Mouse (Mus musculus) gastrocnemius, postnatal 14 days (tissue): ENCODE results near the gene Tusc2. TPM values are rescaled to one million over a fixed set of nuclear protein-coding genes. Genes with fewer than 3 reads are reported as not detected.

ENCODE experiments used
- DNase-seq: peaks from one replicate; pipeline ENCODE4 v3.0.0; 2021; ENCODE audit warnings: mixed read lengths
- intact Hi-C: fragments of 180-260 bp; cut with DNase I; formaldehyde crosslinking; loops from one replicate; pipeline ENCODE4 v1.15.1; 2025; ENCODE audit warnings: low total_unique reads
- total RNA-seq, 2 experiments: library from RNA; stranded (reverse); gene quantifications; 2 replicates each; pipeline ENCODE4 v1.2.3; 2021

Tusc2 gene
- total RNA-seq, 2 experiments from 2014 or later, result 21.8 to 23.1 TPM

DNA sequence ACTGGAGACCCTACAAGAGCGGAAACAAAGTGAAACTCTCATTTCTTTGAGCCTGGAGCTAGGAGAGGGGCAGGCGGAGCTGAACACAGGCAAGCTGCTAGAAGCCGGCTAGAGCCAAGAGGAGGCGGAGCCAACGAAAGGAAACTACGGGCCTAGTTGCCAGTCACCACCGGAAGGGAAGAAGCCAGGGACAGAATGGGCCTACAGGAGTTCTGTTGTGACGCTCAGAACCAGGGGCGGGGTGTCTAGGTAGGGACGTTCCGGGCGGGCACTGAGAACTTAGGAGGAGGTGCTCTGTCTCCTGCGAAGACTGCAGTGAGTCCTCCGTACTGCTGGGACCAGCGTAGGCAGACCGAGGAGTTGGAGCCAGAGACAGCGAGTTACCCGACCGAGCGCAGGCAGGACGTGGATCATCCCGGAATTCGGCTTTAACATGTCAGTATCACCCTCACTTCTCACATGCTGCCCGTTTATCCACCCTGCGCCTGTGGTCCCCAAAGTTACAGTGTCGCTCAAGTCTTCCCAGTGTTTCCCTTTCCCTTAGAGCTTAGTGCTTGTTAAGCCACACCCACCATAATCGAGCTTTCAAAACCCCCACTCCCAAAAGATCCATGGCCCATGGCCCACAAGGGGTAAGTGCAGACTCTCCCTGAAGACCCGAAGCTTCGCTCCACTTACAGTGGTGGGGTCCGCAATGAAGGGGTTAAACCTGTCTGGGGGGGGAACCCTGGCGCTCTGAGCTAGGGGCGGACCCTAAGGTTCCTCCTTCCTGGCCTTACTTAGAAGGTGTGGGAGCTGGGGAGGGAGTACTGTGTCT is 17.7 kb downstream of the Tusc2 start, which contains the start of gene Hyal3:
Gene Hyal3, plus strand, starts transcription at position 318 of the 817 bp plus-strand sequence.
- intact Hi-C loops, result no loop called here
- peak; percentile 91 for DNase-seq

- intact Hi-C loops, result no loop called here
- no peak for DNase-seq
Observed at GRCm38 (mm10) chr9:107581584-107581983, 18.5 kb downstream of the Tusc2 start.

GRCm38 (mm10) chr9:107582509-107583062 is 19.5 kb downstream of the Tusc2 start:
- DNase-seq, result no peak
- intact Hi-C loops, result no loop called here

DNA sequence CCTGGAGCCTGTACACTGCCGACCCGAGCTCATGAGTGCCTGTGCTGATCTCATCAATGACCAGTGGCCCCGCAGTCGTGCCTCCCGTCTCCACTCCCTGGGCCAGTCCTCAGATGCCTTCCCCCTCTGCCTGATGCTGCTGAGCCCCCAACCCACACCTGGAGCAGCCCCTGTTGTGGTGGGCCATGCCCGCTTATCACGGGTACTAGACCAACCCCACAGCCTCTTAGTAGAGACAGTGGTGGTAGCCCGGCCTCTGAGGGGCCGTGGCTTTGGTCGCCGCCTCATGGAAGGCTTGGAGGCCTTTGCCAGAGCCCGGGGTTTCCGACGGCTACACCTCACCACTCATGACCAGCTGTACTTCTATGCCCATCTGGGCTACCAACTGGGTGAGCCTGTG is 20.1 kb downstream of the Tusc2 start:
- intact Hi-C loops, result no loop called here

GRCm38 (mm10) chr9:107586504-107586903 is 23.4 kb downstream of the Tusc2 start:
- DNase-seq, result no peak
- intact Hi-C loops, result no loop called here

More for the DNA sequence above, 20.1 kb downstream of the Tusc2 start:
- no peak for DNase-seq

GRCm38 (mm10) chr9:107586974-107587832 is 24.1 kb downstream of the Tusc2 start, which contains the start of gene Ifrd2:
Gene Ifrd2, plus strand, starts transcription at chr9:107587642.
- DNase-seq, result peak; percentile 97
- intact Hi-C loops, result no loop called here

GRCm38 (mm10) chr9:107587833-107588639 is 25.0 kb downstream of the Tusc2 start:
- peak; percentile 56 for DNase-seq
- intact Hi-C loops, result no loop called here

- DNase-seq, result peak; percentile 66
- intact Hi-C loops, result no loop called here
Observed at GRCm38 (mm10) chr9:107590058-107590772, 27.2 kb downstream of the Tusc2 start.

DNA sequence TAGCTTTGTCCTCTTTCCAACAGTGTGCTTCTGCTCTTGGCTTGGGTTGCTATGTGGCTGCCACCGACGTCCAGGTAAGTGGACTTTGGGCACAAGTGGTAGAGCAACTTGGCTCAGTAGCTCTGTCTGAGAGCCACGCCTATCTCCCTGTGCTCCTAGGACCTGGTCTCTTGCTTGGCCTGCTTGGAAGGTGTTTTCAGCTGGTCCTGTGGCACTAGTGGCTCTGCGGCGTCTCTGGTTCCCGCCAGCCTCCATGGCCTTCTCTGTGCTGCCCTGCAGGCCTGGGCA is 27.7 kb downstream of the Tusc2 start:
- intact Hi-C loops, result no loop called here
- DNase-seq, result no peak

- DNase-seq, result peak; percentile 67
- intact Hi-C loops, result no loop called here
Observed at GRCm38 (mm10) chr9:107593101-107593976, 30.3 kb downstream of the Tusc2 start.

DNA sequence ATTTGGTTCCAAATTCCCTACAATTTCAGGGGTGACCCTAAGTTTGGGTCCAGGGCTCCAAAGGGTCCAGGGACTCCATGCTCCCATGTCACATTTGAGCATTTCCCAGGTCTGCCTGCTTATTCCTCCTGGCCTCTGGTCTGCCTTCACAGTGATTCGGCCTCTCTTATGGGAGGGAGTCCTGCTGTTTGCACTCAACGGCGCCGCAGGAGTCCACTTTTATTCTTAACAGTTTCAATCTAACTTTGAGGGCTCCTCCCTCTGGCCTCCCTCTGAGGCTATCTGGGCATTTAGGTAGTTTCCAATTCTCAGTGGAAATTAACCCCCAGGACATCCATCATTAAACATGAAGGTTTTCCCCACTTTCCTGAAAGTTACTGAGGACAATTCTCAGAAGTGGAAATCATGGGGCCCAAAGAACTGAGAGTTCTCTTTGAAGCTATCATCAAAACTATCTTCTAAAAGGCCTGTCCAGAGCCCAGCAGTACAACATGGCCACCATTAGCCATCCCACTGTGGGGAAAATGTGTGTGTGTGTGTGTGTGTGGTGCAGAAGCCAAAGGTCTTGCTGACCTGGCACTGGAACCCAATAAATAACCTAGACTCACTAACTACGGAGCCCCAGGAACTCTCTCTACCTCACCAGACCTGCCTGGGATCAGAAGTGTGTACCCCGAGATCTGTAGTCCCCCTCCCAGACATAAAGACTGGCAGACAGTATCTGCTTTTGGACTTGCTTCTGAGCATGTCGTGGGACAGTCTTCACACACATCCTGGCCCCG is 31.4 kb downstream of the Tusc2 start:
- DNase-seq, result no peak
- intact Hi-C loops, result no loop called here

- DNase-seq, result peak; percentile 73
- intact Hi-C loops, result no loop called here
Observed at GRCm38 (mm10) chr9:107596619-107597569, 33.8 kb downstream of the Tusc2 start.

DNA sequence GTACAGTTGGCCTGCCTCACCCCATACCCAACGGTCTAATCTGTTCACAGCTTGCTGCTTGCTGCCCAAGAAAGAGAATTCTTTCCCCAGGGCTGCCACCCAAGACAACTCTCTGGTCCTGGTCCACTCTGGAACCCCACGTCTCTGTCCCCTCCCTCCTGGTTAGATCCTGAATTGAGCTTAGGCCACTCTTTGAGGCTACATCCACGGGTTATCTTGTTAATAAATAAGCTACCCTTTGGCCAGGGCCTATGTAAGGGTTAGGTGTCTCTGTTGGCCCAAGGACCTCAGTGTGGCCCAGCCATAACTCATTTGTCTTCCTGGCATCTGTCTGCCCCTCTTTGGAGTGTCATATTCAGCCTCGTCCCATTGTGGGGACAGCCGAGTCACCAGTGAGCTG is 35.3 kb downstream of the Tusc2 start:
- DNase-seq, result no peak
- intact Hi-C loops, result no loop called here

GRCm38 (mm10) chr9:107599433-107599832 is 36.4 kb downstream of the Tusc2 start:
- intact Hi-C loops, result no loop called here

GRCm38 (mm10) chr9:107599842-107600241 is 36.8 kb downstream of the Tusc2 start:
- DNase-seq, result peak; percentile 53
- intact Hi-C loops, result loop anchor here (5.0 kb wide), 1 partner anchor 77 kb away; the partner anchor contains the start of gene Gnat1

More at GRCm38 (mm10) chr9:107599433-107599832, 36.4 kb downstream of the Tusc2 start:
- no peak for DNase-seq

GRCm38 (mm10) chr9:107600745-107601144 is 37.7 kb downstream of the Tusc2 start:
- intact Hi-C loops, result loop anchor here (5.0 kb wide), 1 partner anchor 77 kb away; the partner anchor contains the start of gene Gnat1
- no peak for DNase-seq
